Mouse (Mus musculus) midbrain, postnatal 0 days (tissue): Measurements from ENCODE around the gene Cldnd1. TPM values are rescaled to one million over a fixed set of nuclear protein-coding genes. Genes with fewer than 3 reads are reported as not detected.
A peak's percentile ranks its signal among the peaks of the same experiment; 100 is the strongest.

Experiments used
- ATAC-seq: fragments of 200-750 bp; cut with Nextera tagmentation; 2 replicates; pipeline ENCODE4 v1.8.0; 2017; ENCODE audit warnings: moderate number of reproducible peaks, mild to moderate bottlenecking, moderate TSS enrichment, moderate library complexity; ENCODE audit not compliant: low FRiP score
- DNase-seq: peaks from one replicate; pipeline ENCODE4 v3.0.0-alpha.2; 2015; ENCODE audit warnings: low spot score
- H3K27ac ChIP-seq: fragments of 300-500 bp; sonication (generic); 2 replicates; pipeline ENCODE4 v1.5.1; 2014; ENCODE audit warnings: low read depth, mild to moderate bottlenecking, low read length, mixed read lengths
- H3K27me3 ChIP-seq: fragments of 300-500 bp; sonication (generic); 2 replicates; pipeline ENCODE4 v1.6.1; 2014; ENCODE audit warnings: low read length, control low read depth, mixed read lengths; ENCODE audit not compliant: insufficient read depth
- H3K36me3 ChIP-seq: fragments of 300-500 bp; sonication (generic); 2 replicates; pipeline ENCODE4 v1.6.1; 2014; ENCODE audit warnings: low read length, control low read depth, mixed read lengths; ENCODE audit not compliant: insufficient read depth
- H3K4me1 ChIP-seq: fragments of 300-500 bp; sonication (generic); 2 replicates; pipeline ENCODE4 v1.6.1; 2014; ENCODE audit warnings: mild to moderate bottlenecking, control low read depth, antibody characterized with exemption, low read length, mixed read lengths; ENCODE audit not compliant: insufficient read depth
- H3K4me2 ChIP-seq: fragments of 300-500 bp; sonication (generic); 2 replicates; pipeline ENCODE4 v1.6.1; 2014; ENCODE audit warnings: low read depth, mild to moderate bottlenecking, low read length, mixed read lengths; ENCODE audit not compliant: poor library complexity, severe bottlenecking
- H3K4me3 ChIP-seq: fragments of 300-500 bp; sonication (generic); 2 replicates; pipeline ENCODE4 v1.5.1; 2014; ENCODE audit warnings: low read depth, mild to moderate bottlenecking, low read length, moderate library complexity
- H3K9ac ChIP-seq: fragments of 300-500 bp; sonication (generic); replicated peaks from 2 replicates; pipeline ENCODE4 v1.6.1; 2014; ENCODE audit warnings: mild to moderate bottlenecking, low read length, moderate library complexity, mixed read lengths; ENCODE audit not compliant: poor library complexity, severe bottlenecking
- H3K9me3 ChIP-seq: fragments of 300-500 bp; sonication (generic); 2 replicates; pipeline ENCODE4 v1.6.1; 2016; ENCODE audit warnings: low read length, control low read depth
- CTCF ChIP-seq: IDR thresholded peaks from 2 replicates; pipeline ENCODE4 v1.5.1; 2016; ENCODE audit warnings: antibody characterized with exemption, mild to moderate bottlenecking
- WGBS: fragments of 180-500 bp; shearing (Covaris S2); extraction: QIAGEN DNeasy Blood & Tissue Kit; methylation state at CpG from one replicate; pipeline ENCODE4 v1.1.7; 2014; 5-methylcytosine and 5-hydroxymethylcytosine counted together
- microRNA-seq: library from miRNA; unstranded; fragments of <30 nt; microRNA quantifications from one replicate; pipeline ENCODE4, GENCODE M21; 2016; ENCODE audit warnings: borderline number of aligned reads
- polyA plus RNA-seq: library from polyadenylated mRNA; unstranded; fragments of >200 nt; fragmentation: Nextera tagmentation; extraction: Ambion mirVana; gene quantifications from 2 replicates; pipeline ENCODE4 v1.2.1, GENCODE M21; 2015
- total RNA-seq: library from RNA; depleted of rRNA; stranded (reverse); fragments of >200 nt; gene quantifications from 2 replicates; pipeline ENCODE4 v1.2.3, GENCODE M21; 2014; rRNA removed

Cldnd1 gene
- total and polyA plus RNA-seq, 2 experiments from 2014 or later: 74.2 to 156 TPM

DNA sequence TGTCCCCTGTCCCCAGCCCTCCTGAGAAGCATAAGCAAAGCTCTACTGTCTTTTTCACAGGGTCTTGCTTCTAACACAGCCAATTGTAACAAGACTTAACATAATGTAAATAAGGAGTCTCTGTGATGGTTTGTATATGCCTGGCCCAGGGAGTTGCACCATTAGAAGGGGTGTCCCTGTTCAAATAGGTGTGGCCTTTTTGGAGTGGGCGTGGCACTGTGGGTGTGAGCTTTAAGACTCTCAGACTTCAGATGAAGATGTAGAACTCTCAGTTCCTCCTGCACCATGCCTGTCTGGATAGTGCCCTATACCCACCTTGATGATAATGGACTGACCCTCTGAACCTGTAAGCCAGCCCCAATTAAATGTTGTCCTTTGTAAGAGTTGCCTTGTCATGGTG lies 11.1 kb downstream of the Cldnd1 start:
- H3K4me2 ChIP-seq: no peak overlapping the region
- TF ChIP-seq CTCF: no peak
- no peak for DNase-seq
- no peak overlapping the region for H3K9ac ChIP-seq
- no peak overlapping the region for H3K4me3 ChIP-seq
- H3K36me3 ChIP-seq: 0 out of 2 replicates have a peak, but pooled peaks cover under 1% of the 10 kb centered on the region
- no peak for ATAC-seq
- no peaks in the 10 kb centered on the region for H3K9me3 ChIP-seq
- no peaks in the 10 kb centered on the region for H3K27me3 ChIP-seq
- H3K4me1 ChIP-seq: no peaks in the 10 kb centered on the region
- no peak overlapping the region for H3K27ac ChIP-seq
- 81% methylated on average over 1 of the region's 1 CpGs for WGBS

GRCm38 (mm10) chr16:58740751-58741150 lies 13.0 kb downstream of the Cldnd1 start:
- no peak for TF ChIP-seq CTCF
- ATAC-seq: no peak
- WGBS: 95% methylated on average over 5 of the region's 5 CpGs

DNA sequence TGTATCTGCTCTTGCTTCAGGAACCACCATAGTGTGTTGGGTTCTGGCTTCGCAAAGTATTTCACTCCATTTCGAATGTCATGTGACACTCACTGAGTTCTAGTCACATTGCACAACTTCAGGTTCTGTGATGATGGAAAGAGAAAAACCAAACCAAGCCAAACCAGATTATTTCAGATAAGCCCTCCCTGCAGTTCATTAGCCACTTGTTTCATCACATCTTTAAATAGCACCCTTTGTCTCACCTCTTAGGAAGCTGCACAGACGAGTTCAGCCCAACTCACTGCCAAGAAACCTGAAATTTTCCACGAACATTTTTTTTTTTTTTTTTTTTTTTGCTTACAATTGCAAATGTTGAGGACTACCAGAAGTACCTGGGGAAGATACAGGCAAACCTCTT lies 19.0 kb downstream of the Cldnd1 start:
- WGBS: 70% methylated on average over 4 of the region's 4 CpGs
- H3K4me2 ChIP-seq: no peak overlapping the region

More at GRCm38 (mm10) chr16:58740751-58741150, 13.0 kb downstream of the Cldnd1 start:
- Histone ChIP-seq H3K9me3 (no peaks in the 10 kb centered on the region), H3K9ac (no peak overlapping the region), H3K27me3 (no peaks in the 10 kb centered on the region), H3K4me3 (no peak overlapping the region), H3K4me1 (no peaks in the 10 kb centered on the region), H3K36me3 (no peaks in the 10 kb centered on the region), H3K4me2 (no peak overlapping the region), H3K27ac (no peak overlapping the region)
- no peak for DNase-seq

DNA sequence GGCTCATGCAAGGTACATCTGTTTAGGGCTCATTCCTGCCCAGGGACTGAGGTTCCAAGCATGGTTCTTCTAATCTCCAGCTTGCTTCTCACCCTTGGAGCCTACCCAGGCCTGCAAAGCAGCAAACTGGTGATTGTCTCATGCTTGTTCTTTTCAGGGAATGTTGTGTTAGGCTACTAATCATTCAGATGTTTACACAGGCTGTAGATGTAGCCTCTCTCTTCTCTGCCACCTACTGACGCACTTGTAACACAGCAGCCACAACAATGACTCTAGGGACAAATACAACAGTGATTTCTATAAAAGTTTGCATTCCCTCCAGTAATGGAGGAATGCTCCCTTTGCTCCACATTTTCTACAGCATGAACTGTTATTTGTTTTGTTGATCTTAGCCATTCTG lies 23.6 kb downstream of the Cldnd1 start:
- Histone ChIP-seq H3K9ac (no peak overlapping the region), H3K4me3 (no peak overlapping the region), H3K4me2 (no peak overlapping the region), H3K27me3 (no peaks in the 10 kb centered on the region), H3K9me3 (no peaks in the 10 kb centered on the region), H3K36me3 (no peaks in the 10 kb centered on the region), H3K27ac (no peak overlapping the region), H3K4me1 (no peaks in the 10 kb centered on the region)
- no peak for ATAC-seq
- peak; percentile 54 for TF ChIP-seq CTCF
- 29% methylated on average over 1 of the region's 1 CpGs for WGBS
- DNase-seq: no peak

More for the DNA sequence above, 19.0 kb downstream of the Cldnd1 start:
- no peaks in the 10 kb centered on the region for H3K27me3 ChIP-seq
- no peaks in the 10 kb centered on the region for H3K9me3 ChIP-seq
- H3K4me1 ChIP-seq: no peaks in the 10 kb centered on the region
- no peak overlapping the region for H3K9ac ChIP-seq
- no peak for TF ChIP-seq CTCF
- H3K4me3 ChIP-seq: no peak overlapping the region
- H3K27ac ChIP-seq: no peak overlapping the region
- DNase-seq (no peak), ATAC-seq (no peak)
- H3K36me3 ChIP-seq: no peaks in the 10 kb centered on the region

GRCm38 (mm10) chr16:58756191-58756590 lies 28.5 kb downstream of the Cldnd1 start:
- no peak overlapping the region for H3K4me3 ChIP-seq
- ATAC-seq (no peak), DNase-seq (no peak)
- H3K4me1 ChIP-seq: no peaks in the 10 kb centered on the region
- no peak overlapping the region for H3K4me2 ChIP-seq
- no peaks in the 10 kb centered on the region for H3K9me3 ChIP-seq
- no peak overlapping the region for H3K9ac ChIP-seq
- H3K27ac ChIP-seq: no peak overlapping the region
- H3K36me3 ChIP-seq: no peaks in the 10 kb centered on the region
- no peak for TF ChIP-seq CTCF
- no peaks in the 10 kb centered on the region for H3K27me3 ChIP-seq

- H3K27ac ChIP-seq: no peak within 1 kb of the TSS
- H3K36me3 ChIP-seq: no peaks in the 10 kb centered on the region
- no peaks in the 10 kb centered on the region for H3K4me1 ChIP-seq
- DNase-seq (no peak), ATAC-seq (no peak)
- H3K9me3 ChIP-seq: no peaks in the 10 kb centered on the region
- no peaks in the 10 kb centered on the region for H3K27me3 ChIP-seq
- 49% methylated on average over 1 of the region's 1 CpGs for WGBS
- no peak within 1 kb of the TSS for H3K9ac ChIP-seq
- H3K4me2 ChIP-seq: no peak within 1 kb of the TSS
- no peak within 1 kb of the TSS for H3K4me3 ChIP-seq
- no peak for TF ChIP-seq CTCF
Measured at GRCm38 (mm10) chr16:58763076-58763475, 35.4 kb downstream of the Cldnd1 start, which contains the start of gene Olfr172. Gene Olfr172, minus strand, starts transcription at chr16:58763176.

Small RNA genes lying within 50 kb of the gene (microRNA-seq; reads per million reads assigned to microRNA genes)
- gene Gm27564: not detected

Other genes with a start within 250 kb of the Cldnd1 start
- 3.8 and 6.5 TPM in 2 replicates for gene St3gal6, start 203.7 kb upstream of the Cldnd1 start, total RNA-seq
- 14.9 and 18.0 TPM in 2 replicates for gene St3gal6, start 203.7 kb upstream of the Cldnd1 start, polyA plus RNA-seq
- gene Gm813, start 110.9 kb upstream of the Cldnd1 start, total RNA-seq: not detected in 2 replicates
- gene Gm813, start 110.9 kb upstream of the Cldnd1 start, polyA plus RNA-seq: not detected in 2 replicates
- gene E330017A01Rik, start 89.2 kb upstream of the Cldnd1 start, total RNA-seq: not detected in 2 replicates
- 0.14 TPM in 1 of 2 replicates, not detected in the other for gene E330017A01Rik, start 89.2 kb upstream of the Cldnd1 start, polyA plus RNA-seq
- 14.9 and 15.9 TPM in 2 replicates for gene Cpox, start 57.6 kb upstream of the Cldnd1 start, total RNA-seq
- gene Cpox, start 57.6 kb upstream of the Cldnd1 start, polyA plus RNA-seq: 10.7 and 12.4 TPM in 2 replicates
- gene Gpr15, start 8.8 kb upstream of the Cldnd1 start, total RNA-seq: 0.11 and 2.1 TPM in 2 replicates
- gene Gpr15, start 8.8 kb upstream of the Cldnd1 start, polyA plus RNA-seq: not detected in 2 replicates
- not detected in 2 replicates for gene Olfr172, start 35.3 kb downstream of the Cldnd1 start, total RNA-seq
- not detected in 2 replicates for gene Olfr172, start 35.3 kb downstream of the Cldnd1 start, polyA plus RNA-seq
- not detected in 2 replicates for gene Olfr173, start 72.4 kb downstream of the Cldnd1 start, total RNA-seq
- gene Olfr173, start 72.4 kb downstream of the Cldnd1 start, polyA plus RNA-seq: not detected in 2 replicates
- gene Olfr175-ps1, start 98.9 kb downstream of the Cldnd1 start, total RNA-seq: not detected in 2 replicates
- not detected in 2 replicates for gene Olfr175-ps1, start 98.9 kb downstream of the Cldnd1 start, polyA plus RNA-seq
- gene Olfr177, start 146.9 kb downstream of the Cldnd1 start, total RNA-seq: not detected in 2 replicates
- not detected in 2 replicates for gene Olfr177, start 146.9 kb downstream of the Cldnd1 start, polyA plus RNA-seq
- gene Olfr178, start 164.2 kb downstream of the Cldnd1 start, total RNA-seq: not detected in 2 replicates
- not detected in 2 replicates for gene Olfr178, start 164.2 kb downstream of the Cldnd1 start, polyA plus RNA-seq
- not detected in 2 replicates for gene Olfr181, start 200.8 kb downstream of the Cldnd1 start, total RNA-seq
- gene Olfr181, start 200.8 kb downstream of the Cldnd1 start, polyA plus RNA-seq: not detected in 2 replicates
- gene Olfr180, start 201.5 kb downstream of the Cldnd1 start, total RNA-seq: not detected in 2 replicates
- gene Olfr180, start 201.5 kb downstream of the Cldnd1 start, polyA plus RNA-seq: not detected in 2 replicates